Mouse (Mus musculus) CH12.LX (cell line): ENCODE measurements around the gene Tox2. TPM values are rescaled to one million over a fixed set of nuclear protein-coding genes. Genes with fewer than 3 reads are reported as not detected.

Source experiments
- DNase-seq: peaks from one replicate; pipeline ENCODE4 v3.0.0-alpha.2; 2013; ENCODE audit errors: extremely low read depth
- H3K27ac ChIP-seq: 2 replicates; pipeline ENCODE4 v1.5.1; 2012; ENCODE audit warnings: low read depth, mild to moderate bottlenecking, control low read depth, moderate library complexity; ENCODE audit not compliant: insufficient read depth
- H3K27me3 ChIP-seq: replicated peaks from 2 replicates; pipeline ENCODE3; 2012; ENCODE audit warnings: inconsistent platforms
- H3K36me3 ChIP-seq, 2 experiments: replicated peaks in 1 of 2; 2 replicates each; pipeline versions ENCODE3 to v1.6.1; 2012; ENCODE audit warnings: inconsistent platforms in 1 of 2, low read length in 1 of 2, mild to moderate bottlenecking in 1 of 2, mixed read lengths in 1 of 2, moderate library complexity in 1 of 2; ENCODE audit not compliant: control insufficient read depth in 1 of 2, insufficient read depth in 1 of 2
- H3K4me1 ChIP-seq, 2 experiments: 2 replicates each; pipeline ENCODE4 v1.6.1; 2012; ENCODE audit warnings: inconsistent platforms in 1 of 2, moderate library complexity in 1 of 2; ENCODE audit not compliant: insufficient read depth in 2 of 2, control insufficient read depth in 1 of 2
- H3K4me2 ChIP-seq: 2 replicates; pipeline ENCODE4 v1.6.1; 2012; ENCODE audit warnings: low read depth, mild to moderate bottlenecking, control low read depth; ENCODE audit not compliant: poor library complexity, insufficient read depth, severe bottlenecking
- H3K4me3 ChIP-seq, 3 experiments: fragments of 150-350 bp in 1 of 3; sonication (generic) in 1 of 3; replicated peaks in 1 of 3; 2 replicates each; pipeline versions ENCODE3 to v1.5.1; 2011 to 2012; ENCODE audit warnings: low read depth in 2 of 3, low read length in 2 of 3, mild to moderate bottlenecking in 2 of 3, moderate library complexity in 2 of 3, control low read depth in 1 of 3, improper control_type of control experiment in 1 of 3, inconsistent platforms in 1 of 3, mixed read lengths in 1 of 3; ENCODE audit not compliant: poor library complexity in 1 of 3
- H3K79me2 ChIP-seq: replicated peaks from 2 replicates; pipeline ENCODE4 v1.6.1; 2012; ENCODE audit warnings: mild to moderate bottlenecking, moderate library complexity; ENCODE audit not compliant: control insufficient read depth, poor library complexity, insufficient read depth, severe bottlenecking; ENCODE audit errors: extremely low read depth
- H3K9ac ChIP-seq: 2 replicates; pipeline ENCODE4 v1.6.1; 2012; ENCODE audit warnings: low read depth, mild to moderate bottlenecking, control low read depth, moderate library complexity; ENCODE audit not compliant: insufficient read depth
- H3K9me3 ChIP-seq: replicated peaks from 2 replicates; pipeline ENCODE3; 2012; ENCODE audit warnings: low read length, inconsistent platforms, mixed read lengths
- CHD2 ChIP-seq: IDR thresholded peaks from 2 replicates; pipeline ENCODE4 v1.6.1; 2011; ENCODE audit warnings: low read length, improper control_type of control experiment
- E2F4 ChIP-seq: IDR thresholded peaks from 2 replicates; pipeline ENCODE4 v1.6.1; 2011; ENCODE audit warnings: low read depth, low read length, improper control_type of control experiment; ENCODE audit not compliant: insufficient replicate concordance
- JUND ChIP-seq: conservative IDR thresholded peaks from 2 replicates; pipeline ENCODE4 v1.6.1; 2011; ENCODE audit warnings: low read depth, low read length, improper control_type of control experiment
- MAX ChIP-seq: IDR thresholded peaks from 2 replicates; pipeline ENCODE4 v1.6.1; 2011; ENCODE audit warnings: low read length, improper control_type of control experiment
- MEF2A ChIP-seq: IDR thresholded peaks from 2 replicates; pipeline ENCODE4 v1.6.1; 2014; ENCODE audit warnings: low read depth, mild to moderate bottlenecking, inconsistent platforms, low read length, improper control_type of control experiment, borderline replicate concordance
- MXI1 ChIP-seq: IDR thresholded peaks from 2 replicates; pipeline ENCODE4 v1.6.1; 2011; ENCODE audit warnings: mild to moderate bottlenecking, low read depth, low read length, improper control_type of control experiment
- PAX5 ChIP-seq: IDR thresholded peaks from 2 replicates; pipeline ENCODE4 v1.6.1; 2012; ENCODE audit warnings: low read length, inconsistent platforms, mixed read lengths
- USF2 ChIP-seq: conservative IDR thresholded peaks from 2 replicates; pipeline ENCODE4 v1.6.1; 2011; ENCODE audit warnings: low read depth, low read length, improper control_type of control experiment
- dilution Hi-C: fragments of 300-500 bp; cut with MboI; formaldehyde crosslinking; loops from 2 replicates; pipeline ENCODE4 v1.14.3; 2020; ENCODE audit warnings: low sequenced_read_pairs; ENCODE audit not compliant: extremely low pct_unique_long_range_greater_than_20kb, extremely low pct_ligation_motif_present
- in situ Hi-C: fragments of 300-500 bp; cut with MboI; formaldehyde crosslinking; loops from 3 replicates; pipeline ENCODE4 v1.14.3; 2019; ENCODE audit warnings: low sequenced_read_pairs, low pct_ligation_motif_present, low pct_unique_long_range_greater_than_20kb, mixed read lengths
- polyA plus RNA-seq: library from polyadenylated mRNA; unstranded; fragments of >175 nt; gene quantifications from 2 replicates; pipeline ENCODE4 v1.2.1, GENCODE M21; 2012; ENCODE audit warnings: low read depth; ENCODE audit not compliant: insufficient read length
- total RNA-seq, 2 experiments: library from RNA; depleted of rRNA; stranded (reverse); fragments of 300-350 nt in 1 of 2; fragments of >200 nt in 1 of 2; gene quantifications; 2 replicates each; pipeline ENCODE4 v1.2.3; 2012 to 2014

Tox2 gene
- total and polyA plus RNA-seq, 3 experiments, result not detected

DNA sequence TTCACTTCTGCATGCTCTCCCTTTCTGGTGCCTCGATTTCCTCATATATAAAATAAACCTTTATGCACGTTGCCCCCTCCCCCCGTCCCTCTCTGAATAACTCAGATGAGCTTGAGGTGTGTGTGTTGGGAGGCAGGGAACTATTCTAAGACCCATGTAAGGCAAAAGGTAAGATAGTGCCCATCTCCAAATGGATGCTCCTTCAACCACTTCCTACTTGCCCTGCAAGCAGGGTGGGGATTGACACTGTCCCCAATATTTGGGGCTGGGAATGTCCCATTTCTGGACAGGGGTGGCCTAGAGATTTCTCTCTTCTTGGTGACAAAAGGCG, 407 bp upstream of the Tox2 start:
- Histone ChIP-seq H3K9ac (no peak overlapping the region), H3K27me3 (peaks cover 17% of the 10 kb centered on the region), H3K4me2 (no peak overlapping the region), H3K79me2 (no peaks in the 10 kb centered on the region), H3K4me3 (no peak overlapping the region), H3K27ac (no peak overlapping the region), H3K36me3 (no peaks in the 10 kb centered on the region), H3K4me1 (no peaks in the 10 kb centered on the region), H3K9me3 (peaks cover 48% of the 10 kb centered on the region)
- in situ Hi-C loops (no loop called here), dilution Hi-C loops (no loop called here)
- TF ChIP-seq PAX5 (no peak), JUND (no peak), MEF2A (no peak)
- no peak for DNase-seq

DNA sequence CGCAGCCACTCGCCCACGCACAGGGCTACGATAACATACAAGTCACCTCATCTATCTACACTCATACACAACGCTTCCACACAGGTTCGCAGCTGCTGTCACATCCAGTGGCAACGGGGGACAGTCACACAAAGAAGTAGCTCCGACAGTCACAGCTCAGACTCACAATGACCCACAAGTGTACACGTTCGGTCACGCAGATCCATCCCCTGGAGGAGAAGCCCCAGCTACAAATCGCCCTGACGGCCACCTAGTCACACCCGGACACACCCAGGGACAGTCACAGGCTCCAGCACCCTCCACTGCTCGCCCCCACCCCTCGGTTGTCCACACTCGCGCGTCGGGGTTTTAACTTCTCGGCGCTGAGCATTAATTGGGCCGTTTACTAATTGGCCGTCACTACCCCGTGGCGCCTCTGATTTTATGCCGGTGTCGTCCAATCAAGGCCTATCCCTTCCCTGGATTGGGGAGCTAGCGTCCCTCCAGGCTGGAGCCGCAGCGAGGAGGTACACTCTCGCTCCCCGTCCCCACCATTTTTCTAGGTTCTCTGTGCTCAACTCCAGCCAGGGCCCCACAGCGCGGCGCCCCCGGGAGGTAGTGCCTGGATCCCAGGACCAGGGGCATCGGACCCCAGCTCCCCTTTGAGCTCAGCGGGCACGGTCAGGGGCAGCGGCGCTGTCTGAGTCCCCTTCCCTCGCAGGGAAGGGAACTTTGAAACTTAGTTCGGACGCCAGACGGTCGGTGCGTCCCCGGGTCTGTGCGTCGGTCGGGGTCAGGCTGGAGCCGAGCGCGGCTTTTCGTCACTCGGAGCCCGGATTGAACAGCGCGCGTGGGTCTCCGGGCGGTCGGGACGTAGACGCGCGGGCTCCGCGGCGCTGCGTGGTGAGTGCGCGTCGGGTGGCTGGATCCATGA, 966 bp downstream of the Tox2 start:
- DNase-seq, result no peak

DNA sequence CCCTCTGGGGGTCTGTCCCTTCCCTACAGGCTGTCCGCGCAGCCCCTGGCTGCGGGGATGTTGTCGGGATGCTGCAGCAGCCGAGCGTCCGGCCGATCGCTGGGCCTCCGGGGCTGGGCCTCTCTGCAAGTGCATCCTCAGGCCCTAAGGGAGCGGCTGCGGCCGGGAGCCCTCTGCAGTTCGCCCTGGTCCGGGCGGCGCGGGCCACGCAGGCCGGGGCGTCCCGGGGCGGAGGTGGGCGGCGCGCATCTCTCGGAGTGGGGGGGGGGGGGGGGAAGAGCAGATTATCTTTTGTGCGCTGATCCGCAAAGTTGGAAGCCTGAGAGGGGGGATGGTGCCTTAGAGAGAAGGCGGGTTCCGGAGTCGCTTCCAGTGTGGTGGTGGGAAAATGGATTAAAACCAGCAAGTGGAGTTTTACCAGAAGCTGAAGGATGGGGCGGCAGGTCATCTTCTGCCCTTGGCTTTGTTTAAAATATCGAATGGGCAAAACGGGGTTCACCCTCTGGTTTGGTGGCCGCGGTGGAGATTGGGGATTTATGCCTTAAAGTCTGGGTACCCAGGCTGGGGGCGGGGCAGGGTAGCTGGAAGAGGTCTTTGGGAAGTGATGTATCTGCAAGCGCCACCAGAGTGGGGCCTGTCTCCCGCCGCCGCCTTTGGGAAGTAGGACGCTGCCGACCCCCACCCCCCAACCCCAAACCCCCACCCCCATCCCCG, 1.8 kb downstream of the Tox2 start:
- dilution Hi-C loops, result no loop called here
- no peaks in the 10 kb centered on the region for H3K79me2 ChIP-seq
- no peak for DNase-seq
- H3K4me1 ChIP-seq, result no peaks in the 10 kb centered on the region
- H3K9me3 ChIP-seq, result peaks cover 48% of the 10 kb centered on the region
- H3K27me3 ChIP-seq, result peaks cover 5% of the 10 kb centered on the region
- no peak overlapping the region for H3K27ac ChIP-seq
- H3K4me2 ChIP-seq, result no peak overlapping the region
- H3K36me3 ChIP-seq, result no peaks in the 10 kb centered on the region
- no peak overlapping the region for H3K9ac ChIP-seq
- in situ Hi-C loops, result no loop called here
- TF ChIP-seq CHD2, result no peak
- no peak for TF ChIP-seq MAX
- no peak for TF ChIP-seq MEF2A
- no peak for TF ChIP-seq USF2
- no peak for TF ChIP-seq E2F4
- TF ChIP-seq, all 38 proteins: peak for 0
- H3K4me3 ChIP-seq, result no peak overlapping the region

More for the DNA sequence above, 966 bp downstream of the Tox2 start:
- H3K4me2 ChIP-seq, result no peak overlapping the region
- dilution Hi-C loops (no loop called here), in situ Hi-C loops (no loop called here)
- H3K27ac ChIP-seq, result no peak overlapping the region
- no peaks in the 10 kb centered on the region for H3K79me2 ChIP-seq
- no peaks in the 10 kb centered on the region for H3K4me1 ChIP-seq
- peaks cover 11% of the 10 kb centered on the region for H3K27me3 ChIP-seq
- H3K9me3 ChIP-seq, result peaks cover 48% of the 10 kb centered on the region
- no peaks in the 10 kb centered on the region for H3K36me3 ChIP-seq
- no peak overlapping the region for H3K9ac ChIP-seq
- no peak overlapping the region for H3K4me3 ChIP-seq
- TF ChIP-seq PAX5 (no peak), USF2 (no peak), MXI1 (no peak)
